Mouse (Mus musculus) erythroid progenitor cell, adult 5-6 weeks (primary cell): ENCODE measurements around the gene Sytl3. TPM values are rescaled to one million over a fixed set of nuclear protein-coding genes. Genes with fewer than 3 reads are reported as not detected.

Experiments used
- total RNA-seq, 2 experiments: library from RNA; stranded (forward) in 1 of 2; stranded (reverse) in 1 of 2; fragments of 150-400 nt in 1 of 2; fragments of 186-747, 209-891 nt in 1 of 2; gene quantifications; 2 replicates each; pipeline versions ENCODE4 v1.2.3 to v1.2.4; 2015 to 2017; ENCODE audit warnings: low replicate concordance in 2 of 2

The Sytl3 gene
- total RNA-seq, 2 experiments from 2014 or later, result 0.61 TPM; not detected in 1

Other genes with a start within 250 kb of the Sytl3 start
- gene Dynlt1b, start 229.0 kb upstream of the Sytl3 start, total RNA-seq (2015; ENCODE audit: low replicate concordance), result 31.0 and 56.2 TPM in 2 replicates
- gene Dynlt1b, start 229.0 kb upstream of the Sytl3 start, total RNA-seq (2017; ENCODE audit: low replicate concordance), result 25.5 and 30.8 TPM in 2 replicates
- 2.5 TPM in 1 of 2 replicates, not detected in the other for gene Dynlt1c, start 57.4 kb upstream of the Sytl3 start, total RNA-seq (2015; ENCODE audit: low replicate concordance)
- 16.6 TPM in 2 replicates for gene Dynlt1c, start 57.4 kb upstream of the Sytl3 start, total RNA-seq (2017; ENCODE audit: low replicate concordance)
- gene Dynlt1f, start 3.2 kb upstream of the Sytl3 start, total RNA-seq (2015; ENCODE audit: low replicate concordance), result 40.4 and 58.7 TPM in 2 replicates
- gene Dynlt1f, start 3.2 kb upstream of the Sytl3 start, total RNA-seq (2017; ENCODE audit: low replicate concordance), result 20.1 and 22.1 TPM in 2 replicates
- 59.5 and 69.6 TPM in 2 replicates for gene Ezr, start 123.7 kb downstream of the Sytl3 start, total RNA-seq (2015; ENCODE audit: low replicate concordance)
- 196 and 254 TPM in 2 replicates for gene Ezr, start 123.7 kb downstream of the Sytl3 start, total RNA-seq (2017; ENCODE audit: low replicate concordance)